Mouse (Mus musculus) intestine, postnatal 0 days (tissue): ENCODE measurements around the gene Cxcr5. TPM values are rescaled to one million over a fixed set of nuclear protein-coding genes. Genes with fewer than 3 reads are reported as not detected.

Experiments
- ATAC-seq: fragments of 200-750 bp; cut with Nextera tagmentation; 2 replicates; pipeline ENCODE4 v1.8.0; 2017; ENCODE audit warnings: mild to moderate bottlenecking, moderate TSS enrichment, moderate library complexity
- H3K27ac ChIP-seq: fragments of 300-500 bp; sonication (generic); 2 replicates; pipeline ENCODE4 v1.5.1; 2014; ENCODE audit warnings: mild to moderate bottlenecking, low read depth, low read length, moderate library complexity
- H3K27me3 ChIP-seq: fragments of 300-500 bp; sonication (generic); replicated peaks from 2 replicates; pipeline ENCODE4 v1.6.1; 2014; ENCODE audit warnings: low read length, mixed read lengths; ENCODE audit not compliant: control insufficient read depth, insufficient read depth
- H3K36me3 ChIP-seq: fragments of 300-500 bp; sonication (generic); 2 replicates; pipeline ENCODE4 v1.6.1; 2014; ENCODE audit warnings: mild to moderate bottlenecking, moderate library complexity; ENCODE audit not compliant: control insufficient read depth, insufficient read depth
- H3K4me1 ChIP-seq: fragments of 300-500 bp; sonication (generic); replicated peaks from 2 replicates; pipeline ENCODE4 v1.6.1; 2014; ENCODE audit warnings: antibody characterized with exemption, low read length, mixed read lengths; ENCODE audit not compliant: control insufficient read depth, insufficient read depth
- H3K4me2 ChIP-seq: fragments of 300-500 bp; sonication (generic); replicated peaks from 2 replicates; pipeline ENCODE4 v1.6.1; 2014; ENCODE audit warnings: low read depth, mild to moderate bottlenecking, moderate library complexity
- H3K4me3 ChIP-seq: fragments of 300-500 bp; sonication (generic); 2 replicates; pipeline ENCODE4 v1.5.1; 2014; ENCODE audit warnings: low read depth, low read length
- H3K9ac ChIP-seq: fragments of 300-500 bp; sonication (generic); 2 replicates; pipeline ENCODE4 v1.6.1; 2014; ENCODE audit warnings: mild to moderate bottlenecking, low read depth, low read length
- H3K9me3 ChIP-seq: fragments of 300-500 bp; sonication (generic); 2 replicates; pipeline ENCODE4 v1.6.1; 2016; ENCODE audit warnings: mixed run types; ENCODE audit not compliant: control insufficient read depth
- CTCF ChIP-seq: sonication (generic); IDR thresholded peaks from 2 replicates; pipeline ENCODE4 v1.5.1; 2016; ENCODE audit warnings: low read depth, mild to moderate bottlenecking, control low read depth, antibody characterized with exemption, moderate library complexity
- WGBS: fragments of 180-500 bp; shearing (Covaris S2); extraction: QIAGEN DNeasy Blood & Tissue Kit; methylation state at CpG from one replicate; pipeline ENCODE4 v1.1.7; 2014; 5-methylcytosine and 5-hydroxymethylcytosine counted together
- polyA plus RNA-seq: library from polyadenylated mRNA; unstranded; fragments of >200 nt; fragmentation: Nextera tagmentation; extraction: Ambion mirVana; gene quantifications from 2 replicates; pipeline ENCODE4 v1.2.1, GENCODE M21; 2015

The Cxcr5 gene
- polyA plus RNA-seq, 1 experiment from 2014 or later = 0.25 TPM

GRCm38 (mm10) chr9:44495810-44496344 is 65.8 kb downstream of the Cxcr5 start:
- Histone ChIP-seq H3K36me3 (peaks cover 5% of the 10 kb centered on the region), H3K4me1 (peaks cover 34% of the 10 kb centered on the region), H3K27me3 (no peaks in the 10 kb centered on the region), H3K9ac (no peak overlapping the region), H3K27ac (no peak overlapping the region), H3K9me3 (no peaks in the 10 kb centered on the region), H3K4me3 (no peak overlapping the region), H3K4me2 (no peak overlapping the region)
- 61% methylated on average over 10 of the region's 10 CpGs for WGBS
- no peak for TF ChIP-seq CTCF
- no peak for ATAC-seq

GRCm38 (mm10) chr9:44494863-44495809 is 66.5 kb downstream of the Cxcr5 start:
- Histone ChIP-seq H3K4me3 (no peak overlapping the region), H3K9ac (peak overlapping the region; percentile 34; the same call in 1 of the 2 replicates), H3K4me2 (peak overlapping the region; percentile 18), H3K36me3 (no peaks in the 10 kb centered on the region; the same call in 1 of the 2 replicates), H3K27ac (peak overlapping the region; percentile 4), H3K27me3 (no peaks in the 10 kb centered on the region), H3K4me1 (peaks cover 39% of the 10 kb centered on the region), H3K9me3 (no peaks in the 10 kb centered on the region)
- no peak for ATAC-seq
- TF ChIP-seq CTCF = no peak
- 23% methylated on average over 9 of the region's 9 CpGs for WGBS

GRCm38 (mm10) chr9:44494261-44494862 is 67.3 kb downstream of the Cxcr5 start:
- no peak for TF ChIP-seq CTCF
- H3K9ac ChIP-seq = peak overlapping the region; percentile 34; the same call in 1 of the 2 replicates
- H3K27ac ChIP-seq = no peak overlapping the region; the same call in 1 of the 2 replicates
- no peak overlapping the region for H3K4me3 ChIP-seq
- whole genome bisulfite sequencing = 29% methylated on average over 11 of the region's 11 CpGs
- peaks cover 46% of the 10 kb centered on the region for H3K4me1 ChIP-seq
- H3K9me3 ChIP-seq = no peaks in the 10 kb centered on the region
- H3K27me3 ChIP-seq = no peaks in the 10 kb centered on the region
- no peaks in the 10 kb centered on the region; the same call in 1 of the 2 replicates for H3K36me3 ChIP-seq
- H3K4me2 ChIP-seq = peak overlapping the region; percentile 18
- no peak for ATAC-seq

GRCm38 (mm10) chr9:44492631-44493461 is 68.8 kb downstream of the Cxcr5 start:
- Histone ChIP-seq H3K9me3 (no peaks in the 10 kb centered on the region), H3K4me1 (peaks cover 48% of the 10 kb centered on the region), H3K9ac (0 out of 2 replicates have a peak overlapping the region, but pooled peaks have one; percentile 7), H3K27me3 (no peaks in the 10 kb centered on the region), H3K4me3 (no peak overlapping the region), H3K36me3 (no peaks in the 10 kb centered on the region; the same call in 1 of the 2 replicates), H3K4me2 (no peak overlapping the region), H3K27ac (peak overlapping the region; percentile 28; the same call in 1 of the 2 replicates)
- ATAC-seq = no peak
- TF ChIP-seq CTCF = no peak
- 77% methylated on average over 17 of the region's 17 CpGs for WGBS

GRCm38 (mm10) chr9:44491351-44491750 is 70.3 kb downstream of the Cxcr5 start:
- H3K4me3 ChIP-seq = no peak overlapping the region
- ATAC-seq = no peak
- peak overlapping the region; percentile 83 for H3K27ac ChIP-seq
- 46% methylated on average over 10 of the region's 10 CpGs for WGBS
- no peaks in the 10 kb centered on the region for H3K9me3 ChIP-seq
- peaks cover 39% of the 10 kb centered on the region for H3K4me1 ChIP-seq
- no peaks in the 10 kb centered on the region; the same call in 1 of the 2 replicates for H3K36me3 ChIP-seq
- peak overlapping the region; percentile 84 for H3K4me2 ChIP-seq
- no peak for TF ChIP-seq CTCF
- H3K9ac ChIP-seq = no peak overlapping the region; the same call in 1 of the 2 replicates
- H3K27me3 ChIP-seq = no peaks in the 10 kb centered on the region
